Mouse (Mus musculus) G1E (cell line): ENCODE measurements around the gene Rnf26.

Experiments used
- CTCF ChIP-seq: IDR thresholded peaks from 2 replicates; pipeline ENCODE4 v1.5.1; 2012; ENCODE audit warnings: low read depth, low read length, inconsistent platforms, mixed read lengths
- POLR2AphosphoS5 ChIP-seq: IDR thresholded peaks from 2 replicates; pipeline ENCODE4 v1.6.1; 2012; ENCODE audit warnings: low read depth, low read length, inconsistent platforms; ENCODE audit not compliant: insufficient replicate concordance
- TAL1 ChIP-seq: conservative IDR thresholded peaks from 2 replicates; pipeline ENCODE4 v1.6.1; 2012; ENCODE audit warnings: low read depth, low read length, inconsistent platforms, mixed read lengths

DNA sequence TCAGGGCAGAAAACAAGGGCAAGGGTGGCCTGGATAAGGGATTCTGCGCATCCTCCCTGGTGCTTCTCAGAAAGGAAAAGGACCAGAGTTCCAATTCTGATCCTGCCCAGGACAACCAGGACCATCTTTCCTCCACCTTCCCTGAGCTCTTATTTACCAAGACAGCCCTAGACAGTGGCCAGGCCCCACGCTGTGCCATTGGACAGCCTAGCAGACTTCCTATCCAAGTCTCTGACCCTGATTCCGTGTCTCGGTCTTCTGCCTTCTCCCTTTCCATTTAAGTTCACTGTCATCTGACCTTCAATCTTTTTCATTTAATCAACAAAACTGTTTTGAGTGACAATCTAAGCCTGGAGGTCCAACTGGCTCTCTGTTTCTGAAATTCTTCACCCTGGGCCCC is 6.7 kb downstream of the Rnf26 start:
- no peak for TF ChIP-seq CTCF
- no peak for TF ChIP-seq POLR2AphosphoS5
- TF ChIP-seq TAL1: no peak
